Mouse (Mus musculus) cerebellum, adult 2 months (tissue): Measurements from ENCODE around the gene 2200002J24Rik.

Experiments used
- CTCF ChIP-seq: fragments of 200-500 bp; IDR thresholded peaks from 2 replicates; pipeline ENCODE4 v1.5.1; 2011; ENCODE audit warnings: low read depth, mild to moderate bottlenecking, control low read depth, low read length, moderate library complexity, borderline replicate concordance; ENCODE audit not compliant: insufficient read depth
- POLR2A ChIP-seq: fragments of 200-500 bp; IDR thresholded peaks from 2 replicates; pipeline ENCODE4 v1.6.1; 2011; ENCODE audit warnings: low read length, control low read depth, borderline replicate concordance; ENCODE audit not compliant: insufficient read depth

- no peak for TF ChIP-seq CTCF
- TF ChIP-seq POLR2A: no peak
Measured at GRCm38 (mm10) chr7:30723274-30723953, 24.7 kb downstream of the 2200002J24Rik start.
